Mouse (Mus musculus): Measurements from ENCODE around the gene Ropn1l. TPM values are rescaled to one million over a fixed set of nuclear protein-coding genes. Genes with fewer than 3 reads are reported as not detected.

Ropn1l gene
- total RNA-seq, 2 experiments from 2014 or later = not detected

DNA sequence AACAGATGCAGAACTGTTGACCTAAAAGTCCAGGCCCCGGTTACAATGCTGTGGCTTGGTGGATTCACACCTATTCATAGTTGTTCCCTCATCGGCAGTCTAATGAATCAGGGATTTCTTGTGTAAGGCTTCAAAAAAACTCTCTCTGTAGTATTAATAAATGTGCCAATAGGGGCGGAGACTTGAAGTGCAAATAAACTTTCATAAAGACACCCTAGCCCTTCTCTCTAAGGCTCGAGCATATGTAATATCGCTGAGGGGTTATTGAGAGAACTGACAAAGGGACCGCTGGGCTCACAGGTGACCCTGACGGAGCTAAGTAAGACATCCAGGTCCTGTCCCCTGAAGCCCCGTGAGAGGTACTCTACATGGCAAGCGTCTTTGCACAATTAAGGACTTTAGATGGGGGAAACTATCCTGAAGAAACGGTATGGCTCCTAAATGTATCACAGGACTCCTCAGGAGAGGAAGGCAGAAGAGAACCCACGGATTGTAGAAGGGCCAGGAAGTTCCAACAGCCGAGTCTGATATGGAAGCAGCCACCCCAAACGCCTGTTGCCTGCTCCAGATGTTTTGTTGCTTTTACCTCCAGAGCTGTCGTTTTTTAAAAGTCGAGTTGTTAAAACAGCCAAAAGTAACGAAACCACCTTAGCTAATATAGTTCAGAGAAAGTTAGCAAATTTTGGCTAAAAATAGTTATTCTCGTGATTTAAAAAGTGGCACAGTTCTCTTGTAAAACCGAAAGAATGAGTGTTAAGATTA is 1.0 kb downstream of the Ropn1l start:
- 0 out of 2 replicates have a peak, but pooled peaks have one; percentile 9 for ATAC-seq (replicated peaks; ENCODE audit: low FRiP score, low TSS enrichment, poor library complexity, severe bottlenecking)

GRCm38 (mm10) chr15:31449772-31450171 is 3.8 kb downstream of the Ropn1l start:
- ATAC-seq (replicated peaks; ENCODE audit: low FRiP score, low TSS enrichment, poor library complexity, severe bottlenecking) = peak; percentile 42

- ATAC-seq (replicated peaks; ENCODE audit: low FRiP score, low TSS enrichment, poor library complexity, severe bottlenecking) = peak; percentile 60; the same call in 1 of the 2 replicates
Measured at GRCm38 (mm10) chr15:31447121-31447520, 6.4 kb downstream of the Ropn1l start.

DNA sequence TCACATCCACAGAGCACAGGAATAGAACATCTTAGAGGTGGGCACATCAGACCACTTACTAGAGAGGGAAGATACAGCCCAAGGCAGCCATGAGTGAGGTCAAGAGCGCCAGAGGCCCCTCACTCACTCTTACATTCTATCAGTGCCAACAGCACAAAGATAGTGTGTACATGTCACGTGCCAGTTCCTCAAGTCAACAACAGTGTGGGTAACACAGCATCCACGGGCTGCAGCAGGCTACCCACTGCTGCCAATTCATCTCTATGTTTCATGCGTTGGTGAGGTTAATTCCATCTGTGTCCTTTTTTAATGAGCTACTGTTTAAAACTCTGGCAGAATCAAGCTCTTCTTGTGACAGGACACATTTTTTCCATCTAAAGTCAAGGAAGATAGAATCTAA is 10.8 kb downstream of the Ropn1l start:
- no peak for ATAC-seq (replicated peaks; ENCODE audit: low FRiP score, low TSS enrichment, poor library complexity, severe bottlenecking)

DNA sequence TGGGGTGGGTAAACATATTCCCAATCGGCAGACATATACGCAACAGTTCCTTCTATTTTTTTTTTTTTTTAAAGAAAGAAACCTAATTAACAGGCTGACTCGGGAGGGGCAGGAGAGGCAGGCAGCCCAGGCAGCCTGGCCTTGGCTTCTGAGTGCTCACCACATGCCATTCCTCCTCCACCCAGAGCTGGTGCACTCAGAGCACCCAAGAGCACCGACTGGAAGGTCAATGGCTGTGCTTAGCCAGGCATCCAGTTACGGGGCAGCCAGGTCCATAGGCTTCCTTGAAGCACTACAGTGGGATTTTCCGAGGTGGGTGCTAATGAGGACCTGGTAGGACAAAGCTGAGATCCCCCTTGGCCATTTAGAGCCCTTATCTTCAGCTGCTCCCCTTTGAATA is 11.5 kb downstream of the Ropn1l start:
- ATAC-seq (replicated peaks; ENCODE audit: low FRiP score, low TSS enrichment, poor library complexity, severe bottlenecking) = no peak; the same call in 1 of the 2 replicates

GRCm38 (mm10) chr15:31436811-31437210 is 16.7 kb downstream of the Ropn1l start:
- ATAC-seq (replicated peaks; ENCODE audit: low FRiP score, low TSS enrichment, poor library complexity, severe bottlenecking) = no peak

GRCm38 (mm10) chr15:31436083-31436482 is 17.5 kb downstream of the Ropn1l start:
- no peak for ATAC-seq (replicated peaks; ENCODE audit: low FRiP score, low TSS enrichment, poor library complexity, severe bottlenecking)

DNA sequence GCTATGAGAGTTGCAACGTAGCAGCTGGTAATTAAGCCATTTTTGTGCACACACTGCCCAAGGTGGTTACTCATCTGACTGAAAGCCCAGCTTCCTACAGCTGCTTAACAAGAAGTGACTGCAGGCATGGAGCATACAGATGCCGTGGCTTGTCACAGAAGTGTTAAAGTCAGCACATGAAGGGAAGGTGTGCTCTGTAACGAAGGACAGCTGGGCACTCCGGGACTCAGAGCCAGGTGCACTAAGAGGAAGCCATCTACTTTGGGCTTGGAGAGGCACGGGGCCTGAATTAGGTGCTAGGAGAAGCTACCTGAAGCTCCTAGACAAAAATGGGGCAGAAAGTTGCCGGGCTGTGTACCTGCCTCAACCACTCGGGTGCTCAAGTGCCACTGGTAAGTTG is 19.8 kb downstream of the Ropn1l start:
- ATAC-seq (replicated peaks; ENCODE audit: low FRiP score, low TSS enrichment, poor library complexity, severe bottlenecking) = no peak

GRCm38 (mm10) chr15:31431847-31432246 is 21.7 kb downstream of the Ropn1l start:
- no peak for ATAC-seq (replicated peaks; ENCODE audit: low FRiP score, low TSS enrichment, poor library complexity, severe bottlenecking)

GRCm38 (mm10) chr15:31430014-31430413 is 23.5 kb downstream of the Ropn1l start:
- ATAC-seq (replicated peaks; ENCODE audit: low FRiP score, low TSS enrichment, poor library complexity, severe bottlenecking) = no peak

DNA sequence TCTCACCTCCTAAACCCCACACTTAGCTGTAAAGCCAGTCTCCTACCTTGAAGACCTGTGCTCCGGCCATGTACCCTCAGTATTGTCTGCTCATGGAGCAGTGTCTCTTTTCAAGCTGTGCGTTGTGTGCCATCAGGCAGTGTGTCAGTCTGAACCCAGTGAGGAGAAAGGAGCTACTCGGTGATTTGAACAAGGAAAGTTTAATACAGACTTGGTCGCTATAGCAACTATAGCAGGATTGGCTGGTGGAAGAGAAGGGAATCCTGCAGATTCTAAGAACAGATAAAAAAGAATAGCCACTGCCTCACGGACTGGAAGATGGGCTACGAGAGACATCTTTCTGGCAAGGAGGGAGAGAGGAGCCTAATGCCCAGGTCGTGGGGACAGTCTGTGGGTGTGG is 24.1 kb downstream of the Ropn1l start:
- no peak for ATAC-seq (replicated peaks; ENCODE audit: low FRiP score, low TSS enrichment, poor library complexity, severe bottlenecking)

- ATAC-seq (replicated peaks; ENCODE audit: low FRiP score, low TSS enrichment, poor library complexity, severe bottlenecking) = no peak
Measured at GRCm38 (mm10) chr15:31428571-31428970, 25.0 kb downstream of the Ropn1l start.

GRCm38 (mm10) chr15:31427390-31427789 is 26.1 kb downstream of the Ropn1l start:
- ATAC-seq (replicated peaks; ENCODE audit: low FRiP score, low TSS enrichment, poor library complexity, severe bottlenecking) = no peak

- no peak for ATAC-seq (replicated peaks; ENCODE audit: low FRiP score, low TSS enrichment, poor library complexity, severe bottlenecking)
Measured at GRCm38 (mm10) chr15:31426066-31426706, 27.4 kb downstream of the Ropn1l start.

GRCm38 (mm10) chr15:31422649-31423369 is 30.7 kb downstream of the Ropn1l start:
- no peak for ATAC-seq (replicated peaks; ENCODE audit: low FRiP score, low TSS enrichment, poor library complexity, severe bottlenecking)

- 0 out of 2 replicates have a peak, but pooled peaks have one; percentile 30 for ATAC-seq (replicated peaks; ENCODE audit: low FRiP score, low TSS enrichment, poor library complexity, severe bottlenecking)
Measured at GRCm38 (mm10) chr15:31419037-31419436, 34.5 kb downstream of the Ropn1l start.

DNA sequence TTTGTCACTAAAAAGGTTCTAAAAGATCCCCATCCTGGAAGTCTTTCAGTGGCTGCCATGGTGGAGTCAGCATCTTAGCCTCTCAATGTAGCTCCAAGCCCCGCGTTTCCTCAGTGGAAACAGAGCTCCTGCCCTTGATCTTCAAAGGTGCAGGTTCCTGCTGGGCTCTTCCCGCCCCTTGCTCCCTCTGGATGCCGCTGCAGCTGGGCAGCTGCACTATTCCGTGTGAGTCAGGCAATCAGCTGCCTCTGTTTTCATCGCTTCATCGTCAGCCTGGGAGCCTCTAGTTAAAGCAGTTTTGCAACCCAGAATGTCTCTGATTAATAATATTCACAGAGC is 34.9 kb downstream of the Ropn1l start:
- ATAC-seq (replicated peaks; ENCODE audit: low FRiP score, low TSS enrichment, poor library complexity, severe bottlenecking) = 0 out of 2 replicates have a peak, but pooled peaks have one; percentile 6

GRCm38 (mm10) chr15:31417796-31418685 is 35.5 kb downstream of the Ropn1l start:
- peak; percentile 91 for ATAC-seq (replicated peaks; ENCODE audit: low FRiP score, low TSS enrichment, poor library complexity, severe bottlenecking)

GRCm38 (mm10) chr15:31417409-31417795 is 36.1 kb downstream of the Ropn1l start:
- ATAC-seq (replicated peaks; ENCODE audit: low FRiP score, low TSS enrichment, poor library complexity, severe bottlenecking) = no peak

Measured in megakaryocyte-erythroid progenitor cell, adult 5-6 weeks (primary cell).